Mouse (Mus musculus) liver, adult 2 months (tissue): ENCODE measurements at regions not wholly inside any gene's neighbourhood (a gene's known extent, or its start where the extent isn't known, plus 50 kb on each side); places are given as distances from the start of the nearest gene placed in this dataset.

Experiments used
- CTCF ChIP-seq: fragments of 200-500 bp; IDR thresholded peaks from 2 replicates; pipeline ENCODE4 v1.5.1; 2011; ENCODE audit warnings: low read depth, low read length, control low read depth
- POLR2A ChIP-seq: fragments of 200-500 bp; IDR thresholded peaks from 2 replicates; pipeline ENCODE4 v1.6.1; 2011; ENCODE audit warnings: low read length, control low read depth; ENCODE audit not compliant: insufficient read depth; ENCODE audit errors: extremely low read depth

DNA sequence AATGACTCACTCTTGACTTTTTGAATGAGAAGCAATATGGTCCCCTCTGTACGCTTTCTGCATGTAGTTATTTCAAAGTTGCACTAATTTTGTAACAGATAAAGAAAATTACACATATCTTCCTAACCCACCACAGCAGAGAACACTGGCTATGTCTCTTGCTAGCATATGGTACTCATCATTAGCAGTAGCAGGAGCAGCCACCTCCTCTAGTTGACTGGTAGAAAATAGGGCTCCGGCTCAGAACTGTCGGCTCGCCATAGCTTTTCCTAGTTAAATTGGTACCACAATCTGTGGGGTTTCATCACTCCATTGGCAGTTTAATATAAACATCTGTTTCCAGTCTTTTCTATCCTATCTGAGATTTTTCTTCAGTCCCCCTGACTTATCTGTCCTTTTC lies 254.1 kb upstream of the Zeb2 start:
- TF ChIP-seq POLR2A: no peak
- TF ChIP-seq CTCF: no peak
